Mouse (Mus musculus): Measurements from ENCODE around the gene Rbm28. TPM values are rescaled to one million over a fixed set of nuclear protein-coding genes. Genes with fewer than 3 reads are reported as not detected.

Gene Rbm28
- total RNA-seq, 2 experiments from 2014 or later = 43.1 to 43.2 TPM

GRCm38 (mm10) chr6:29082776-29083354 is 81.9 kb downstream of the Rbm28 start:
- no peak for DNase-seq (ENCODE audit: low spot score in 2 of 2)

- no peak for DNase-seq (ENCODE audit: low spot score in 2 of 2)
Observed at GRCm38 (mm10) chr6:29081826-29082363, 82.9 kb downstream of the Rbm28 start.

- peak; percentile 70 to 73 for DNase-seq (ENCODE audit: low spot score in 2 of 2)
Observed at GRCm38 (mm10) chr6:29079291-29079690, 85.5 kb downstream of the Rbm28 start.

GRCm38 (mm10) chr6:29074133-29074469 is 90.7 kb downstream of the Rbm28 start:
- DNase-seq (ENCODE audit: low spot score in 2 of 2) = no peak

Small RNA genes within 50 kb of the gene (microRNA-seq; reads per million reads assigned to microRNA genes)
- 0 reads per million in 2 experiments for gene Gm24303

Other genes with a start within 250 kb of the Rbm28 start
- gene Lep, start 104.8 kb downstream of the Rbm28 start, total RNA-seq (2021) = not detected
- 1 to 10 TPM; 2.4 to 2.6 TPM for gene Prrt4, start 14.6 kb upstream of the Rbm28 start, total RNA-seq (2021)
- gene Impdh1, start 51.4 kb upstream of the Rbm28 start, total RNA-seq (2021) = 10 to 100 TPM; 36.0 to 42.9 TPM
- gene Hilpda, start 107.5 kb upstream of the Rbm28 start, total RNA-seq (2021) = 1 to 10 TPM; 6.0 to 6.9 TPM
- gene Fam71f2, start 114.6 kb upstream of the Rbm28 start, total RNA-seq (2021) = under 1 TPM; 0.33 to 0.35 TPM
- not detected for gene Fam71f1, start 154.1 kb upstream of the Rbm28 start, total RNA-seq (2021)
- gene Calu, start 183.1 kb upstream of the Rbm28 start, total RNA-seq (2021) = 10 to 100 TPM; 62.7 to 65.0 TPM
- gene Opn1sw, start 223.5 kb upstream of the Rbm28 start, total RNA-seq (2021) = not detected
- gene Ccdc136, start 231.3 kb upstream of the Rbm28 start, total RNA-seq (2021) = 10 to 100 TPM; 62.1 to 75.9 TPM

All from layer of hippocampus, adult 18-20 months (tissue).